Mouse (Mus musculus) G1E (cell line): ENCODE results near the gene Faf2. TPM values are rescaled to one million over a fixed set of nuclear protein-coding genes. Genes with fewer than 3 reads are reported as not detected.

Source experiments
- ATAC-seq: 2 replicates; pipeline ENCODE4 v1.8.0; 2016; ENCODE audit warnings: mild to moderate bottlenecking; ENCODE audit not compliant: insufficient number of reproducible peaks, poor library complexity, low FRiP score, severe bottlenecking; ENCODE audit errors: extremely low read depth
- DNase-seq: peaks from one replicate; pipeline ENCODE4 v3.0.0; 2012; ENCODE audit warnings: low spot score
- H3K27me3 ChIP-seq: 2 replicates; pipeline ENCODE4 v1.6.1; 2012; ENCODE audit warnings: mild to moderate bottlenecking, low read length, inconsistent platforms; ENCODE audit not compliant: insufficient read depth
- H3K36me3 ChIP-seq: replicated peaks from 2 replicates; pipeline ENCODE3; 2012; ENCODE audit warnings: mild to moderate bottlenecking, inconsistent platforms
- H3K4me1 ChIP-seq: 2 replicates; pipeline ENCODE4 v1.6.1; 2012; ENCODE audit warnings: low read depth, low read length, inconsistent platforms, mixed read lengths; ENCODE audit not compliant: insufficient read depth
- H3K4me3 ChIP-seq: 2 replicates; pipeline ENCODE4 v1.5.1; 2012; ENCODE audit warnings: low read depth, mild to moderate bottlenecking, inconsistent platforms, low read length, moderate library complexity, mixed read lengths
- H3K9me3 ChIP-seq: replicated peaks from 2 replicates; pipeline ENCODE4 v1.6.1; 2012; ENCODE audit warnings: inconsistent platforms
- CTCF ChIP-seq: IDR thresholded peaks from 2 replicates; pipeline ENCODE4 v1.5.1; 2012; ENCODE audit warnings: low read depth, low read length, inconsistent platforms, mixed read lengths
- GATA1 ChIP-seq: IDR thresholded peaks from 2 replicates; pipeline ENCODE4 v1.6.1; 2012; ENCODE audit warnings: borderline replicate concordance, low read length, inconsistent platforms, mixed read lengths
- GATA2 ChIP-seq: IDR thresholded peaks from 2 replicates; pipeline ENCODE4 v1.6.1; 2012; ENCODE audit warnings: low read depth, low read length, inconsistent platforms, borderline replicate concordance
- POLR2AphosphoS5 ChIP-seq: IDR thresholded peaks from 2 replicates; pipeline ENCODE4 v1.6.1; 2012; ENCODE audit warnings: low read depth, low read length, inconsistent platforms; ENCODE audit not compliant: insufficient replicate concordance
- TAL1 ChIP-seq: conservative IDR thresholded peaks from 2 replicates; pipeline ENCODE4 v1.6.1; 2012; ENCODE audit warnings: low read depth, low read length, inconsistent platforms, mixed read lengths
- polyA plus RNA-seq: library from polyadenylated mRNA; stranded (reverse); fragments of >175 nt; gene quantifications from 2 replicates; pipeline ENCODE4 v1.2.3, GENCODE M21; 2012
- total RNA-seq, 2 experiments: library from RNA; stranded (forward) in 1 of 2; stranded (reverse) in 1 of 2; fragments of 200-1000 nt in 1 of 2; fragments of >200 nt in 1 of 2; fragmentation: Nextera tagmentation in 1 of 2; gene quantifications; 2 replicates each; pipeline ENCODE4 v1.2.3; 2014 to 2017

The Faf2 gene
- total RNA-seq (2014; fragmentation: Nextera tagmentation) (80.9 and 87.6 TPM in 2 replicates), total RNA-seq (2017) (35.9 and 47.9 TPM in 2 replicates), polyA plus RNA-seq (12.9 and 14.5 TPM in 2 replicates)

- ATAC-seq, result peak; percentile 94
- TF ChIP-seq GATA2 (no peak), CTCF (peak; percentile 57)
These were observed at the start of gene Faf2 for GRCm38 (mm10) chr13:54621155-54621932. Faf2 (plus strand) TSS chr13:54621784.

GRCm38 (mm10) chr13:54572621-54573020 is 49.0 kb upstream of the Faf2 start:
- DNase-seq, result no peak
- ATAC-seq, result no peak
- no peak for TF ChIP-seq POLR2AphosphoS5
- TF ChIP-seq GATA1, result no peak
- no peak for TF ChIP-seq GATA2
- no peak for TF ChIP-seq CTCF
- no peak for TF ChIP-seq TAL1
- Histone ChIP-seq H3K27me3 (peaks cover 8% of the 10 kb centered on the region), H3K9me3 (no peaks in the 10 kb centered on the region), H3K4me1 (peaks cover 41% of the 10 kb centered on the region), H3K4me3 (no peak overlapping the region), H3K36me3 (peaks cover 20% of the 10 kb centered on the region)

More at GRCm38 (mm10) chr13:54621155-54621932, at the start of gene Faf2:
- Histone ChIP-seq H3K4me3 (peak within 1 kb of the TSS; percentile 99), H3K27me3 (peaks cover 4% of the 10 kb centered on the region; the same call in 1 of the 2 replicates), H3K4me1 (peaks cover 28% of the 10 kb centered on the region), H3K36me3 (peaks cover 21% of the 10 kb centered on the region), H3K9me3 (no peaks in the 10 kb centered on the region)
- peak; percentile 88 for DNase-seq

DNA sequence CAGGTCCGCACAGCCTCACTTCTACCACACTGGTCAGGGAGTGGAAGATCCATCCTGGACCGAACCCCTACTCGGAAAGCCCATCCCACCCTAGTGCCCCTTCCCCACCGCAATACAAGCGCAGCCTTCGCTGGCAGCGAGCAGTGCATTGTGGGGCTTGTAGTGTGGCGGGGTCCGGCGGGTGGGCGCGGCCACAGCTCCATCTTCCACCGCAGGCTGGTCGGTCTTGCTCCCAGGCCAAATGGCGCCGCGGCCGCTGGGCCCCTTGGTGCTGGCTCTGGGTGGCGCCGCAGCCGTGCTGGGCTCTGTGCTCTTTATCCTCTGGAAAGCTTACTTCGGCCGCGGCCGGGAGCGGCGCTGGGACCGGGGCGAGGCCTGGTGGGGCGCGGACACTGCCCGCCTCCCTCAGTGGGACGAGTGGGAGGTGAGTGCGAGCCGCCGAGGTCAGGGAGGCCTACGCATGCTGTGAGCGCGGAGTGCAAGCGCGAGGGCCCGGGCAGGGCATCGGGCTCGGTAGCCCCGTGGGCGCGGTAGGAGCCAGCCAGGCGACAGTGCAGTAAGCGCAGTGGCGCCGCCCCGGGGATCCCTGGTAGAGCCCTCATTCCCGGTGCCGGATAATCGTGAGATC is 46.6 kb upstream of the Faf2 start, which contains the start of gene Arl10:
Gene Arl10 (plus strand): TSS at position 162 of the 628 bp plus-strand sequence.
- Histone ChIP-seq H3K4me3 (peak within 1 kb of the TSS; percentile 89), H3K9me3 (no peaks in the 10 kb centered on the region), H3K4me1 (peaks cover 46% of the 10 kb centered on the region), H3K36me3 (peaks cover 43% of the 10 kb centered on the region), H3K27me3 (peaks cover 8% of the 10 kb centered on the region)
- ATAC-seq (peak; percentile 71), DNase-seq (peak; percentile 61)
- no peak for TF ChIP-seq TAL1
- no peak for TF ChIP-seq GATA1
- no peak for TF ChIP-seq CTCF

- DNase-seq (no peak), ATAC-seq (no peak)
- H3K9me3 ChIP-seq, result no peaks in the 10 kb centered on the region
- H3K36me3 ChIP-seq, result peaks cover 48% of the 10 kb centered on the region
- H3K4me1 ChIP-seq, result peaks cover 46% of the 10 kb centered on the region
- H3K27me3 ChIP-seq, result peaks cover 8% of the 10 kb centered on the region
- TF ChIP-seq GATA1 (no peak), POLR2AphosphoS5 (no peak), GATA2 (no peak), TAL1 (no peak), CTCF (no peak)
- peak overlapping the region; percentile 89 for H3K4me3 ChIP-seq
These were observed 46.1 kb upstream of the Faf2 start for GRCm38 (mm10) chr13:54575489-54575888.

- no peak overlapping the region for H3K4me3 ChIP-seq
- TF ChIP-seq GATA2, result no peak
- TF ChIP-seq GATA1, result no peak
- TF ChIP-seq POLR2AphosphoS5, result no peak
- no peak for TF ChIP-seq CTCF
- no peak for TF ChIP-seq TAL1
- ATAC-seq (no peak), DNase-seq (no peak)
- H3K9me3 ChIP-seq, result no peaks in the 10 kb centered on the region
- H3K36me3 ChIP-seq, result peaks cover 71% of the 10 kb centered on the region
- peaks cover 50% of the 10 kb centered on the region for H3K4me1 ChIP-seq
- peaks cover 5% of the 10 kb centered on the region; the same call in 1 of the 2 replicates for H3K27me3 ChIP-seq
These were observed 43.7 kb upstream of the Faf2 start for GRCm38 (mm10) chr13:54577652-54578507.

- Histone ChIP-seq H3K4me1 (peaks cover 19% of the 10 kb centered on the region), H3K27me3 (no peaks in the 10 kb centered on the region), H3K4me3 (no peak overlapping the region), H3K36me3 (peaks cover 99% of the 10 kb centered on the region), H3K9me3 (no peaks in the 10 kb centered on the region)
- ATAC-seq (no peak), DNase-seq (no peak)
- TF ChIP-seq POLR2AphosphoS5 (no peak), TAL1 (no peak), GATA1 (no peak), GATA2 (no peak), CTCF (no peak)
These were observed 40.2 kb upstream of the Faf2 start for GRCm38 (mm10) chr13:54581385-54581784.
